ENCODE assay signal across 16 mouse cellular contexts in genomic region chr3:152556435-152556834, GRCm38 (mm10).
A peak's percentile ranks its signal among the peaks of the same experiment; 100 is the strongest.
DNase-seq lines count a peak whose midpoint lies in the region; ATAC-seq lines count a peak whose summit lies in the region.
"Had no signal": no experiment of that assay in that cellular context is flagged by ENCODE, and none has a peak within 500 bp of the region (broad histone marks: within the 10 kb centered on the region; RNA-seq: fewer than 3 reads in every experiment).

No protein-coding gene starts in this region.

- no peak overlapping the region for H3K4me3 ChIP-seq in kidney, embryonic 14.5 days (ENCODE audit: low read length)
- no peak overlapping the region for H3K4me3 ChIP-seq in hindbrain, embryonic 10.5 days
- H3K4me3 ChIP-seq: embryonic facial prominence, embryonic 13.5 days; midbrain, embryonic 10.5 days had no signal

- peak; percentile 45 for ATAC-seq in frontal cortex, adult (ENCODE audit: low TSS enrichment)
- ATAC-seq in kidney, embryonic 14.5 days (ENCODE audit: low FRiP score, low TSS enrichment): no peak
- ATAC-seq: forebrain, embryonic 14.5 days; inflammation-experienced regulatory T-cells, adult 6 months had no signal

- H3K9ac ChIP-seq in kidney, embryonic 14.5 days (ENCODE audit: low read depth, low read length): no peak overlapping the region
- H3K9ac ChIP-seq: embryonic facial prominence, embryonic 13.5 days had no signal

- no peaks in the 10 kb centered on the region for H3K27me3 ChIP-seq in kidney, embryonic 14.5 days (ENCODE audit: control insufficient read depth, insufficient read depth, low read length)
- no peaks in the 10 kb centered on the region for H3K27me3 ChIP-seq in hindbrain, embryonic 10.5 days (ENCODE audit: insufficient read depth, poor library complexity, severe bottlenecking)
- H3K27me3 ChIP-seq: embryonic facial prominence, embryonic 13.5 days had no signal

- H3K27ac ChIP-seq in kidney, embryonic 14.5 days (ENCODE audit: low read depth, low read length): no peak overlapping the region
- no peak overlapping the region for H3K27ac ChIP-seq in hindbrain, embryonic 10.5 days
- H3K27ac ChIP-seq: embryonic facial prominence, embryonic 13.5 days; midbrain, embryonic 10.5 days had no signal

- no peaks in the 10 kb centered on the region for H3K36me3 ChIP-seq in kidney, embryonic 14.5 days (ENCODE audit: control insufficient read depth, insufficient read depth, low read length)
- no peaks in the 10 kb centered on the region for H3K36me3 ChIP-seq in hindbrain, embryonic 10.5 days
- H3K36me3 ChIP-seq: embryonic facial prominence, embryonic 13.5 days; midbrain, embryonic 10.5 days had no signal

- no peaks in the 10 kb centered on the region for H3K9me3 ChIP-seq in kidney, embryonic 14.5 days (ENCODE audit: control insufficient read depth, low read length)
- no peaks in the 10 kb centered on the region for H3K9me3 ChIP-seq in hindbrain, embryonic 10.5 days
- H3K9me3 ChIP-seq: embryonic facial prominence, embryonic 13.5 days; midbrain, embryonic 10.5 days had no signal

- H3K4me1 ChIP-seq in kidney, embryonic 14.5 days (ENCODE audit: control insufficient read depth, insufficient read depth, low read length): no peaks in the 10 kb centered on the region
- H3K4me1 ChIP-seq in hindbrain, embryonic 10.5 days (replicated peaks): 0 out of 2 replicates have a peak, but pooled peaks cover 4% of the 10 kb centered on the region
- H3K4me1 ChIP-seq: embryonic facial prominence, embryonic 13.5 days had no signal

- no peak overlapping the region for H3K4me2 ChIP-seq in kidney, embryonic 14.5 days (replicated peaks; ENCODE audit: low read depth, low read length)
- H3K4me2 ChIP-seq: embryonic facial prominence, embryonic 13.5 days had no signal

- 64% methylated on average over 4 of the region's 4 CpGs for WGBS in kidney, embryonic 14.5 days
- 74% methylated on average over 4 of the region's 4 CpGs for WGBS in hindbrain, embryonic 10.5 days

- DNase-seq in frontal cortex, postnatal 10 days (ENCODE audit: low spot score in 2 of 2): no peak
- DNase-seq in kidney, postnatal 10 days: peak; percentile 48
- peak; percentile 36 for DNase-seq in right cerebral cortex, adult 18-20 months
- no peak for DNase-seq in right cerebral cortex, postnatal 4 days
- DNase-seq in hindbrain, embryonic 10.5 days (ENCODE audit: low spot score): no peak
- DNase-seq in urinary bladder, postnatal 14 days (ENCODE audit: low spot score): no peak
- DNase-seq: adrenal gland, postnatal 36 days; cerebellum, postnatal 36 days; heart, postnatal 14 days; right cerebral cortex, postnatal 14 days had no signal

Comparison
In these comparisons a context has a peak if more than half of its experiments do, and no peak if none do; other contexts are left out.
1. DNase-seq: peak in kidney, postnatal 10 days (single experiment) and right cerebral cortex, adult 18-20 months (single experiment); none in frontal cortex, postnatal 10 days (0 of 2), right cerebral cortex, postnatal 4 days (single experiment), hindbrain, embryonic 10.5 days (single experiment) and urinary bladder, postnatal 14 days (single experiment).